Mouse (Mus musculus): ENCODE measurements at regions not wholly inside any gene's neighbourhood (a gene's known extent, or its start where the extent isn't known, plus 50 kb on each side); places are given as distances from the start of the nearest gene placed in this dataset.

GRCm38 (mm10) chr2:168831740-168832139 is 64.0 kb upstream of the Sall4 start:
- Histone ChIP-seq H3K9me3 (ENCODE audit: control insufficient read depth, low read length) (no peaks in the 10 kb centered on the region), H3K9ac (ENCODE audit: low read depth, low read length) (no peak overlapping the region), H3K4me1 (replicated peaks; ENCODE audit: control insufficient read depth, insufficient read depth, low read length) (no peaks in the 10 kb centered on the region), H3K27me3 (replicated peaks; ENCODE audit: control insufficient read depth, insufficient read depth, low read length) (no peaks in the 10 kb centered on the region; the same call in 1 of the 2 replicates), H3K36me3 (ENCODE audit: control insufficient read depth, insufficient read depth, low read length) (no peaks in the 10 kb centered on the region), H3K27ac (ENCODE audit: low read depth, low read length) (no peak overlapping the region), H3K4me3 (ENCODE audit: low read depth, low read length) (no peak overlapping the region), H3K4me2 (no peak overlapping the region)
- WGBS, result 47% methylated on average over 14 of the region's 14 CpGs
- ATAC-seq (replicated peaks; ENCODE audit: low FRiP score), result no peak
- DNase-seq (ENCODE audit: low spot score), result no peak

GRCm38 (mm10) chr2:168820648-168821047 is 52.9 kb upstream of the Sall4 start:
- no peaks in the 10 kb centered on the region; the same call in 1 of the 2 replicates for H3K27me3 ChIP-seq (replicated peaks; ENCODE audit: control insufficient read depth, insufficient read depth, low read length)
- no peak overlapping the region for H3K27ac ChIP-seq (ENCODE audit: low read depth, low read length)
- H3K9me3 ChIP-seq (ENCODE audit: control insufficient read depth, low read length), result no peaks in the 10 kb centered on the region
- 47% methylated on average over 10 of the region's 10 CpGs for WGBS
- no peak for ATAC-seq (replicated peaks; ENCODE audit: low FRiP score)
- no peak overlapping the region for H3K9ac ChIP-seq (ENCODE audit: low read depth, low read length)
- H3K36me3 ChIP-seq (ENCODE audit: control insufficient read depth, insufficient read depth, low read length), result no peaks in the 10 kb centered on the region
- H3K4me1 ChIP-seq (replicated peaks; ENCODE audit: control insufficient read depth, insufficient read depth, low read length), result no peaks in the 10 kb centered on the region
- H3K4me2 ChIP-seq, result no peak overlapping the region
- H3K4me3 ChIP-seq (ENCODE audit: low read depth, low read length), result no peak overlapping the region
- no peak for DNase-seq (ENCODE audit: low spot score)

All from liver, embryonic 11.5 days (tissue).